Mouse (Mus musculus): ENCODE data around the gene Dll4.

Dll4 gene

GRCm38 (mm10) chr2:119325568-119326143 lies at the start of gene Dll4:
Dll4 (plus strand) TSS chr2:119325784.
- peak; percentile 36 to 42 for DNase-seq

- no peak for DNase-seq
These were observed 48.7 kb upstream of the Dll4 start for GRCm38 (mm10) chr2:119276926-119277325.

GRCm38 (mm10) chr2:119277810-119278209 lies 47.8 kb upstream of the Dll4 start:
- no peak for DNase-seq

- DNase-seq: no peak
These were observed 43.6 kb upstream of the Dll4 start for GRCm38 (mm10) chr2:119281899-119282565.

- DNase-seq: no peak
These were observed 38.2 kb upstream of the Dll4 start for GRCm38 (mm10) chr2:119287372-119287771.

- DNase-seq: peak; percentile 99
These were observed 37.2 kb upstream of the Dll4 start, which contains the start of gene Vps18 for GRCm38 (mm10) chr2:119288270-119288882. Vps18 (plus strand) TSS chr2:119288740.

- DNase-seq: no peak
These were observed 36.6 kb upstream of the Dll4 start for GRCm38 (mm10) chr2:119289014-119289416.

GRCm38 (mm10) chr2:119292281-119292680 lies 33.3 kb upstream of the Dll4 start:
- DNase-seq: no peak

GRCm38 (mm10) chr2:119292852-119293251 lies 32.7 kb upstream of the Dll4 start:
- DNase-seq: peak; percentile 82 to 85

- peak in 1 of 2 experiments; percentile 51 for DNase-seq
These were observed 32.3 kb upstream of the Dll4 start for GRCm38 (mm10) chr2:119293311-119293710.

- DNase-seq: peak; percentile 69 to 73
These were observed 31.7 kb upstream of the Dll4 start for GRCm38 (mm10) chr2:119293776-119294390.

- DNase-seq: peak; percentile 43 to 60
These were observed 31.2 kb upstream of the Dll4 start for GRCm38 (mm10) chr2:119294411-119294810.

GRCm38 (mm10) chr2:119296756-119297155 lies 28.8 kb upstream of the Dll4 start:
- DNase-seq: no peak

- DNase-seq: no peak
These were observed 28.1 kb upstream of the Dll4 start for GRCm38 (mm10) chr2:119297506-119297905.

GRCm38 (mm10) chr2:119298330-119298729 lies 27.3 kb upstream of the Dll4 start:
- peak; percentile 80 to 84 for DNase-seq

GRCm38 (mm10) chr2:119298839-119299238 lies 26.7 kb upstream of the Dll4 start:
- DNase-seq: no peak

- peak; percentile 66 to 87 for DNase-seq
These were observed 25.4 kb upstream of the Dll4 start for GRCm38 (mm10) chr2:119299981-119300818.

GRCm38 (mm10) chr2:119300819-119301493 lies 24.6 kb upstream of the Dll4 start:
- DNase-seq: no peak

GRCm38 (mm10) chr2:119302876-119303275 lies 22.7 kb upstream of the Dll4 start:
- no peak for DNase-seq

GRCm38 (mm10) chr2:119304391-119304790 lies 21.2 kb upstream of the Dll4 start:
- DNase-seq: no peak

GRCm38 (mm10) chr2:119304798-119305208 lies 20.8 kb upstream of the Dll4 start:
- no peak for DNase-seq

GRCm38 (mm10) chr2:119311544-119311943 lies 14.0 kb upstream of the Dll4 start:
- no peak for DNase-seq

Data from cerebellum, postnatal 25 days (tissue).